Mouse (Mus musculus) C2C12 (cell line): ENCODE data around the gene Naxd. TPM values are rescaled to one million over a fixed set of nuclear protein-coding genes. Genes with fewer than 3 reads are reported as not detected.
A peak's percentile ranks its signal among the peaks of the same experiment; 100 is the strongest.

Experiments used
- H3K27me3 ChIP-seq: one replicate; pipeline ENCODE4 v1.6.1; 2011; ENCODE audit not compliant: control insufficient read depth, insufficient read depth, insufficient read length
- H3K36me3 ChIP-seq: one replicate; pipeline ENCODE4 v1.6.1; 2011; ENCODE audit not compliant: control insufficient read depth, insufficient read depth
- H3K4me3 ChIP-seq: one replicate; pipeline ENCODE4 v1.5.1; 2011; ENCODE audit warnings: mild to moderate bottlenecking, control low read depth; ENCODE audit not compliant: poor library complexity, insufficient read depth, severe bottlenecking
- H3K79me2 ChIP-seq: one replicate; pipeline ENCODE4 v1.6.1; 2011; ENCODE audit not compliant: control insufficient read depth, insufficient read depth
- H3K79me3 ChIP-seq: one replicate; pipeline ENCODE4 v1.6.1; 2011; ENCODE audit warnings: low read depth, control low read depth
- H3ac ChIP-seq: one replicate; pipeline ENCODE3; 2011; ENCODE audit warnings: low read depth; ENCODE audit not compliant: control insufficient read depth, insufficient read length
- CEBPB ChIP-seq: IDR thresholded peaks from one replicate; pipeline ENCODE4 v1.6.1; 2011; ENCODE audit warnings: low read depth, mild to moderate bottlenecking, control low read depth, moderate library complexity
- CTCF ChIP-seq: IDR thresholded peaks from one replicate; pipeline ENCODE4 v1.5.1; 2011; ENCODE audit not compliant: control insufficient read depth, insufficient read depth, insufficient read length
- FOSL1 ChIP-seq: IDR thresholded peaks from one replicate; pipeline ENCODE4 v1.8.0; 2011; ENCODE audit warnings: mild to moderate bottlenecking, low read length; ENCODE audit not compliant: poor library complexity, insufficient read depth, severe bottlenecking
- MAX ChIP-seq: IDR thresholded peaks from one replicate; pipeline ENCODE4 v1.6.1; 2011; ENCODE audit warnings: mild to moderate bottlenecking, control low read depth
- MYOD1 ChIP-seq: IDR thresholded peaks from one replicate; pipeline ENCODE4 v1.6.1; 2011; ENCODE audit warnings: low read depth; ENCODE audit not compliant: control insufficient read depth, insufficient read length
- MYOG ChIP-seq: IDR thresholded peaks from one replicate; pipeline ENCODE4 v1.6.1; 2011; ENCODE audit not compliant: control insufficient read depth, insufficient read length; ENCODE audit errors: extremely low read depth
- USF1 ChIP-seq: IDR thresholded peaks from one replicate; pipeline ENCODE4 v1.6.1; 2011; ENCODE audit warnings: low read depth, mild to moderate bottlenecking, control low read depth, moderate library complexity
- polyA plus RNA-seq: library from polyadenylated mRNA; unstranded; fragments of >200 nt; fragmentation: generic; extraction: Trizol; gene quantifications from one replicate; pipeline ENCODE4 v1.2.1, GENCODE M21; 2012; ENCODE audit warnings: missing spikeins

Gene Naxd
- polyA plus RNA-seq, 1 experiment, result 51.0 TPM

GRCm38 (mm10) chr8:11476338-11477177 is 20.7 kb upstream of the Naxd start:
- Histone ChIP-seq H3K79me3 (no peaks in the 10 kb centered on the region), H3K36me3 (no peaks in the 10 kb centered on the region), H3K4me3 (no peak overlapping the region), H3ac (peak overlapping the region; percentile 38), H3K79me2 (no peaks in the 10 kb centered on the region), H3K27me3 (no peaks in the 10 kb centered on the region)
- TF ChIP-seq CTCF (no peak), USF1 (no peak), CEBPB (peak; percentile 28), MYOD1 (no peak), MYOG (no peak)

DNA sequence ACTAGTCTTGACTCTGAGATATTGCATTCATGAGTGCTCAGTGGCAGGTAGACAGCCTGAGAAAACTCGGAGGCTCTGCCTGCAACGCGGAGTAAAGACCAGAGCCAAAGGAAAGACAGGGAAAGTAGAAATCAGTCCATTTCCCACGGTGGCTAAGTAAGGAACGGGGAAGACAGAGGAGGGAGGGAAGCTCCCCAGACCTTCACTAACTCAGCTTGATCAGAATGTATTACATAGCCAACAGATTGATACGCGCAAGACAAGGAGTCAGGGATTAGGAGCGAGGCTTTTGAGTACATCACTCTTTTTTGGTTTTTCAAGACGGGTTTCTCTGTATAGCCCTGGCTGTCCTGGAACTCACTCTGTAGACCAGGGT is 20.1 kb upstream of the Naxd start:
- Histone ChIP-seq H3K27me3 (no peaks in the 10 kb centered on the region), H3K79me2 (no peaks in the 10 kb centered on the region), H3K4me3 (no peak overlapping the region), H3K36me3 (no peaks in the 10 kb centered on the region), H3K79me3 (no peaks in the 10 kb centered on the region), H3ac (peak overlapping the region; percentile 20)
- TF ChIP-seq CEBPB (no peak), FOSL1 (no peak), MAX (no peak), CTCF (no peak), MYOG (no peak), USF1 (no peak), MYOD1 (no peak)

- no peaks in the 10 kb centered on the region for H3K36me3 ChIP-seq
- H3K79me2 ChIP-seq, result no peaks in the 10 kb centered on the region
- no peaks in the 10 kb centered on the region for H3K79me3 ChIP-seq
- H3ac ChIP-seq, result peak within 1 kb of the TSS; percentile 59
- H3K4me3 ChIP-seq, result peak within 1 kb of the TSS; percentile 21
- no peak for TF ChIP-seq CEBPB
- no peak for TF ChIP-seq MAX
- no peak for TF ChIP-seq MYOD1
- TF ChIP-seq USF1, result peak; percentile 86
- H3K27me3 ChIP-seq, result no peaks in the 10 kb centered on the region
Measured at GRCm38 (mm10) chr8:11477811-11478761, 19.2 kb upstream of the Naxd start, which contains the start of gene Rab20. Gene Rab20 (minus strand): TSS chr8:11478710.

- Histone ChIP-seq H3K36me3 (no peaks in the 10 kb centered on the region), H3ac (no peak overlapping the region), H3K4me3 (no peak overlapping the region), H3K79me2 (no peaks in the 10 kb centered on the region), H3K79me3 (no peaks in the 10 kb centered on the region), H3K27me3 (no peaks in the 10 kb centered on the region)
- TF ChIP-seq MAX, result no peak
Measured at GRCm38 (mm10) chr8:11478807-11479527, 18.3 kb upstream of the Naxd start.

GRCm38 (mm10) chr8:11479591-11479990 is 17.7 kb upstream of the Naxd start:
- no peaks in the 10 kb centered on the region for H3K27me3 ChIP-seq
- TF ChIP-seq FOSL1, result no peak
- no peak for TF ChIP-seq CTCF
- TF ChIP-seq MYOG, result no peak
- TF ChIP-seq CEBPB, result no peak
- no peaks in the 10 kb centered on the region for H3K36me3 ChIP-seq
- no peak overlapping the region for H3K4me3 ChIP-seq
- no peaks in the 10 kb centered on the region for H3K79me2 ChIP-seq
- no peak overlapping the region for H3ac ChIP-seq
- no peaks in the 10 kb centered on the region for H3K79me3 ChIP-seq
